Mouse (Mus musculus) left cerebral cortex, postnatal 10 days (tissue): ENCODE data around the gene Btbd35f22. TPM values are rescaled to one million over a fixed set of nuclear protein-coding genes. Genes with fewer than 3 reads are reported as not detected.
"Not testable (repeated sequence)": the region's sequence is repeated elsewhere in the genome, so short reads cannot be mapped to it uniquely, and the experiment has no call there.

Source experiments
- DNase-seq, 2 experiments: peaks; one replicate each; pipeline ENCODE4 v3.0.0; 2021 to 2022; ENCODE audit warnings: low spot score in 2 of 2, mixed read lengths in 1 of 2; ENCODE audit errors: extremely low spot score in 1 of 2
- intact Hi-C: fragments of 180-260 bp; cut with DNase I; formaldehyde crosslinking; loops from one replicate; pipeline ENCODE4 v1.15.1; 2025
- total RNA-seq, 2 experiments: library from RNA; stranded (reverse); gene quantifications; 2 replicates each; pipeline ENCODE4 v1.2.3; 2021

Gene Btbd35f22
- not detected for total RNA-seq

DNA sequence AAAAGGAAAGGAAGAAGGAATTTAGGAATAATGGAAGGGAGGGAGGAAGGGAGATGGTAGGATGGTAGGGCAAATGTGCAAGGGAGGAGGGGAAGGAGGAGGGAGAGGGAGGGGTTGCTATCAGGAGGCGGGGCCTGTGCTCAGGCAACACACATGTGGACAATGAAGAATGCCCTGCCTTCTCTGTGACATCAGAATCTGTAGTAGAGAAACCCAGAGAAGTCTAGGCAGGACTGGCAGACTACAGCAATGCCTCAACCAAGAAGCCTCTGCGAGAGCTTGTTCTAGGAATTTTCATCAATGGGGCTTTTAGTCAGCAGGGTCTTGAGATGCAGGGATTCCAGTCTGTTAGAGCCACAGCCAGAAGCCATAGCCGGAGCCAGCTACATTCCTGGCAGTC, at the start of gene Btbd35f22:
Gene Btbd35f22, plus strand, starts transcription at position 301 of the 400 bp plus-strand sequence.
- DNase-seq, intact Hi-C loops: not testable (repeated sequence)

Other genes starting within 250 kb of the Btbd35f22 start
- not detected for gene Gm21637, start 85.8 kb upstream of the Btbd35f22 start, total RNA-seq
- gene Btbd35f2, start 230.6 kb downstream of the Btbd35f22 start, total RNA-seq, result not detected